Mouse (Mus musculus) neural tube, embryonic 10.5 days (tissue): ENCODE results near the gene Zfp128.
"Not testable (repeated sequence)": the region's sequence is repeated elsewhere in the genome, so short reads cannot be mapped to it uniquely, and the experiment has no call there.

Experiments
- DNase-seq: peaks from one replicate; pipeline ENCODE4 v3.0.0-alpha.2; 2017; ENCODE audit warnings: low spot score; ENCODE audit errors: extremely low spot score

Gene Zfp128

GRCm38 (mm10) chr7:12880911-12881660 lies at the start of gene Zfp128:
Gene Zfp128 (plus strand): TSS chr7:12881177.
- peak; percentile 91 for DNase-seq

DNA sequence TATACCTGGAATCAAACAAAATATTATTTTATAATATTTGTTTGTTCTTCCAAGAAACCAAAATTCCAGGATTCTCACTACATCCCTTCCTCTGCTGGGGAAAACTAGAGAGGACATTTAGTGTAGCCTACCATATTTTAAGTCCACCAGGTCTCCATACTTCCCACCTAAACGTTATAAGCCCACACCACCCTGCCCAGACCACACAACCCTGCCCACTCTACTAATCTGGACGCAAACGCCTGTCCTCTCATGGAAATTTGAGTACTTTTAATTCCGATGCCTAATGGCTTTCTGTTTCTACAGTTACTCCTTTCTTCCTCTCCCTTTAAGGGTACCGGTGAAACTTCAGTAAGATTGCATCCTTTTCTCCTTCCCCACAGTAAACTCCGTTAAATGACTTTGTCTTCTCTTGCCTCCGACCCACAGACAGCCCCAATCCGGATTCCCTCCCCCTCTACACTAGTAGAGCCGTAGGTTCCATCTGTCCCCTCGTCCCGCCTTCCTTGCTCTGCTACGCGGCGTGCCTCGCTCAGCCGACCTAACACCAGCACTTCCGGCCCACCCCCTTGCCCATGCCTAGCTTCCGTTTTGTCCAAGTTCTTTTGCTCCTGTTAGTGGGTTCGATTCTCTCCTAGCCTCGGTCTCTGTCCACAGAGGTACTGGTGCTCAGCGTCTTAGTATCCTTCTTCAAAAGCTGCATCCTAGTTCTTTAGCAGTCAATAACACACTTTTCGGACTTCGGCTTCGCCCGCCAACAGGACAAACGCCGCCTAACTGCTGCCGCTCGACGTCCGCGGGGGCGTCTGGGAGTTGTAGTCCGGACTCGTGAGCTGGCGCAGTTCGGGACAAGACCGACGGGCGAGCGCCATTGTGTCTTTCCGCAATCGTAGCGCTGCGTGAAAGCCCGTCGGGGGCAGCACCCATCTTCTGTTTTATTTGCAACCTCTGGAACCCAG lies 46.5 kb upstream of the Zfp128 start, which contains the start of gene Zfp110:
Gene Zfp110, plus strand, starts transcription at position 600 of the 959 bp plus-strand sequence.
- DNase-seq, result peak; percentile 89

GRCm38 (mm10) chr7:12835193-12835671 lies 45.7 kb upstream of the Zfp128 start:
- DNase-seq, result no peak

DNA sequence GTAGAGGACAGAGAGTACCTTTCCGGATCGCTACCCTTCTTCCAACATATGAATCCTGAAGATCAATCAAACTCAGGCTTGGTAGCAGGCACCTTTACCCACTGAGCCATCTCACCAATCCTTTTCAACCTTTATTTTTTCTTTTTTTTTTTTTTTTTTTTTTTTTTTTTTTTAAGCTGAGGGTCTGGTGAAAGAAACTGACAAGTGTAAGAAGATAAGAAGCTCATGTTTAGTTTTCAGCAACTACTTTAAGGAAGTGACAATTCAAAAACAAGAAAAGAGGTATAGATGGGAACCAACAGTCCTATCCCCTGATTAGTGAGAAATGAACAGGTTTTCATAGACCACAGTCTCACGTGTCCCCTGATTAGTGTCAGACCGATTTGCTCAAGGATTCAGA lies 45.2 kb upstream of the Zfp128 start:
- no peak for DNase-seq

DNA sequence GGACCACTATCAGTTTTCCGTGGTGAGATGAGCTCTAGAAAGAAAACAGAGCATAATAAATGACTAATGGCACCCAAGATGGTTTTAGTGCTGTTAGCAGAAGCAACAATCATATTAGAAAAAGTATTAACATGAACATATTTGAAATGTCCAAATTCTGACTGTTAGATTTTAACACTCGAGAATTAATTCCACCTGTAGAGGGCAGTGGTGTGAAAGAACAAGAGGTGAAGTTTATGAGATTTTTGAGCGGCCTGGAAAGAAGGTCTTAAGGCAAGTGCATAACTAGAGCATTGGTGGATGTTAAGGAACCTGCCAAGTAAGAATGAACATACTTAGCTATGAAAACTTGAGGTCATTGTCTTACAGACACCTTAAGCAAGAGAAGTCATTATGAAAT lies 6.7 kb upstream of the Zfp128 start:
- no peak for DNase-seq

DNA sequence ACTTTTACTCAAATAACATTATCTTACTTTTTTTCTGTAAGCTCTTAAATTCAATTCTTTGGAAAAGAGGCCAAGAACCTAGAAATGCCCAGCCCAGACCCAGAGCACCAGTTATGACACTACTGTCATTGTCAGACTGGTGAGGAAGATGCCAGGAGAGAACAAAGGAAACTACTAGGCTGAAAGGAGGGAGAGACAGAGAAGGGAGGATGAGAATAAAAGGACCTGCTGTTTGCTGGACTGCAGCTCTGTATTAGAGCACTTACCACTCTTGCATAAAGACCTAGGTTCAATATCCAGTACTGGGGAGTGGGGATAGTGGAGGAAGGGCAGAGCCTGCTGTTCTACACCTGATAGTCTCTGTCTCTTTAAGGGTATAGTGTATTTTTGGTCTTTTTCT lies 941 bp upstream of the Zfp128 start:
- no peak for DNase-seq

DNA sequence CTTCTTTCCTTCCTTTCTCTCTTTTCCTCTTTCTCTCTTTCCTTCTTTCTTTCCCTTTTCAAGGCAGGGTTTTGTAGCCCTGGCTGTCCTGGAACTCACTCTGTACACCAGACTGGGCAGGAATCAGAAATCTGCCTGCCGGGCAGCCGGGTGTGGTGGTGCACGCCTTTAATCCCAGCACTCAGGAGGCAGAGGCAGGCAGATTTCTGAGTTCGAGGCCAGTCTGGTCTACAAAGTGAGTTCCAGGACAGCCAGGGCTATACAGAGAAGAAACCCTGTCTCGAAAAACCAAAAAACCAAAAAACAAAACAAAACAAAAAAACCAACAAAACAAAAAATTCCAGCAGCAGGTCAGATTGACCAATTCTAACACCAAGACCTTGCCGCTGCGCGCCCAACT lies 480 bp upstream of the Zfp128 start:
- not testable (repeated sequence) for DNase-seq

DNA sequence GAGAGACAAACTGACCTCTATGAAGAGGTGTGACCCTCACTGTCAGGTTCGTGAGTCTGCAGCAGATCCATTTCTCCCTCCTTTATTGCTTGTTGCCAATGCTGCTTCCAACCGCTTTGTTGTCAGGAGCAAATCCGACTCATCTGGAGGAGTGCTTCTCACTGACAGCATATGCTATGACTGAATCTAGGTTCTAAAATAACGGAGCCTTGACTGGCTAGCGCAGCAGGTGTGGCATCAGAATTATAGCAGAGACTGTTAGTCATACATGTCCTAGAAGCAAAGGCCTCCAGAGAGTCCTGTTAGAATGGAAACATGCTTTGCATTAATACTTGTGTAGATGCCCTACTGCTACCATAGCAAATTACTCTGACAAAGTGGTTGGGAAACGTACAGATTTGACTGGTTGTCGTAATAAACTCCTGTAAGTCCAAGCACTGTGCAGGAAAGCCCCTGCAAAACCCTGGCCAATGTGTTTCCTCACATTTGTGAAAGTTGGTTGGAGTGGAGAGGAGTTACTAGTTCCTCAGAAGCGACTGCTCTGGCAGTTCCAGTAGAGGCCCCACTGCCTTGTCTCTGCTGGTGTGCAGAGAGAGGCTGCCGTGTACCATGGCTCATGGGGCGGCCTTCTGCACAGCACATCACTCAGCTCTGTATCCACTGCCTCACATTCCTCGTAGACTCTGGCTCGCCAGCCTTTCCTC lies 5.7 kb downstream of the Zfp128 start:
- DNase-seq, result no peak

- no peak for DNase-seq
These were observed 6.6 kb downstream of the Zfp128 start for GRCm38 (mm10) chr7:12887585-12887984.

GRCm38 (mm10) chr7:12890928-12891327 lies 10.0 kb downstream of the Zfp128 start:
- DNase-seq, result no peak

DNA sequence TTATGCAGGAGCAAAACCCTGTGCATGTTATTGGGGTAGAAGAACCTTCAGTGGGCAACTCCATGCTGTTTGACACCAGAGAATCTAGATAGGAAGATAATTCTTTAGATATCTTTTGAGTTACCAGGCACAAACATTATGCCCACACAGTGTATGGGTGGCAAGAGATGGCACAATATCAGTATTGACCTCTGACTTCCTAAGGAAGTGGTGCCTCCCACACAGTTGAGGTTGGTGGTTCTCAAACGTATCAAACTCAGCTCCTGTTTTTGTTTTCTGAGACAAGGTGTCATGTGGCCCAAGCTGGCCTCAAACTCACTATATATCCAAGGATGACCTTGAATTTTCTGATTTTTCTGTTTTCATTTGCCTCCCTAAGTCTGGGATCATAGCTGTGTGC lies 10.4 kb downstream of the Zfp128 start:
- no peak for DNase-seq

DNA sequence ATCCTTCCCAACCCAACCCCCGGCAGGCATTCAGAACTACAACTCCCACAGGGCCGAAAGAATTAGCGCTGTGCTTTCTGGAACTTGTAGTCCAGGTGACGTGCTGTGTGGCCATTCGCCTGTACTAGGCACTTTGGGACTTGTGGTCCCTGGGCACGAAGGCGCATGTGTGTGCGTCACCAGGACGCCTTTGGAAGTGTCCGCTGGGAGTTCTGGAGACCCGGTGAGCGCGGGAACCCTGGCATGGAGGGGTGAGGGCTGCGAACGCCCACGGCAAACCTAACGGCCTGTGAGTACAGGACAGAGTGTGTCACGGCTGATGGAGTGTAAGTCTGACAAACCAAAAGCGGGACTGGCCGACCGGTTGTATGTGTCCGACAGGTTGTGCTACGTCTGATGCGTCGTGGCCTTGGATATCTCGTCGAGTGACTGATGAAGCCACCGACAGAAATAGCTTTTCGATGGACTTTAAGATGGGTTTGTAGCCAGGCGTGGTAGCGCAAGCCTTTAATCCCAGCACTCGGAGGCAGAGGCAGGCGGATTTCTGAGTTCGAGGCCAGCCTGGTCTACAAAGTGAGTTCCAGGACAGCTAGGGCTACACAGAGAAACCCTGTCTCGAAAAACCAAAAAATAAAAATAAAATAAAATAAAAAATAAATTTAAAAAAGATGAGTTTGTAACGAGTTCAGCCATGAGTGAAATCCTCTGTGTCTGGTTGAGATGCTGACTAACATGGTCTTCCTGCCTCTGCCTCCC lies 16.9 kb downstream of the Zfp128 start, which contains the start of gene Zscan22:
Gene Zscan22, plus strand, starts transcription at position 161 of the 756 bp plus-strand sequence.
- DNase-seq, result peak; percentile 90

DNA sequence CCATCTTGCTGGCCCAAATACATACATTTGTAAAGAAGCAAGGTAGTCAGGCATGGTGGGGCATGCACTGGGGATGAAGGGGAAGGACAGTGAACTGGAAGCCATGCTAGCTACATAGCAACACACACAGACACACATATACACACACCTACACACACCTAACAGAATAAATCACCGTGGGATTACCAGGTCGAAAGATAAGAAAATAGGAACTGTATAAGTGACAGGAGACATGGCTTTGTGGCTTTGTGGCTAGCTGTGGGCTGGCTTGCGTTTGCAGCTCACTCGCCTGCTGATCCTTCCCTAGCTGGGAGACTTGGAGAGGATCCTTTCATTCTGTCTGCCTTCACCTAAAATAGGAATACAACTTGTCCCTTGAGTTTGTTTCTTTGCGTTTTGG lies 20.5 kb downstream of the Zfp128 start:
- no peak for DNase-seq

- DNase-seq, result no peak
These were observed 22.6 kb downstream of the Zfp128 start for GRCm38 (mm10) chr7:12903623-12904022.

GRCm38 (mm10) chr7:12905146-12905545 lies 24.2 kb downstream of the Zfp128 start:
- DNase-seq, result no peak

DNA sequence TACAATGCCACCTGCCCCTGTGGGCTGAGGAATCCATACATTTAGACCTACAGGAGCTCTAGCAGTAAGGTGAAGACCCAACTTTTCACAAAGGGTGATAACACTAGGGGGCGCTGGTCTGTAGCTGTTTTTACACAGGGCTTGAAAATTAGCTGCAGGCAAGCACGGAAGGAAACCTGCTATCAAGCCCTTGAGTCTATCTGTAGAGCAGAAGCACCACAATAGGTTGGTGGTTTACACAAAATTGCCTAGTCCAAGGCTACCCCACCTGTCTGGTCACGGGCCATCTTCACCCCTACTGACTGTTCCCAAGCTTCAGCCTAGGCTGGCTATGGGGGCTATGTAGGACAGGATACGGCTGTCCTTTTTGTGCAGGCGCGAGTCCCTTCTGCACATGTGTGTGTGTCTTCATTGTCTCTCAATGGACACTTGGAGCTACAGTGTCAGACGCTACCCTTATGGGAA lies 28.6 kb downstream of the Zfp128 start:
- peak; percentile 70 for DNase-seq

DNA sequence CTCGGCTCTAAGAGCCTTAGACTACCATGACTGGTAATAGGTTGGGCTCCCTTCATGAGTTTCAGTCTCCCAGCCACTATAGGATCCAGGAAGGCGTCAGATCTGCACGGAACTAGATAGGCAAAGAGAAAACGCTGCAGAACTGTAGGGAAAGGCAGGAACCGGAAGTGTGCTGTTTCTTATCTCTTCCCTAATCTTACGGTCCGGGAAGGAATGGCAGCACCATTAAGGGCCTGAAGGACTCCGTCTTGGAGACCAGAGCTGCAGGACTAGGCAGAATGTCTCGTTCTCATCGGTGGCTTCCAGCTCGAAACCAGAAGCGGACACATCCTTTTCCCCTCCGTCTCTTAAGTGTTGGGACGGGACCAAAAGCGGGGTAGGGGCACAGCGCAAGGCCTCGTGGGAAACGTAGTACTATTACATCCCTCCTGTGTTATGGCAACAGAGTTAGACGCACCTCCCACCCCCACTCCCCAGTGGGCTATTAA lies 29.2 kb downstream of the Zfp128 start:
- peak; percentile 67 for DNase-seq

GRCm38 (mm10) chr7:12913556-12913955 lies 32.6 kb downstream of the Zfp128 start:
- no peak for DNase-seq

DNA sequence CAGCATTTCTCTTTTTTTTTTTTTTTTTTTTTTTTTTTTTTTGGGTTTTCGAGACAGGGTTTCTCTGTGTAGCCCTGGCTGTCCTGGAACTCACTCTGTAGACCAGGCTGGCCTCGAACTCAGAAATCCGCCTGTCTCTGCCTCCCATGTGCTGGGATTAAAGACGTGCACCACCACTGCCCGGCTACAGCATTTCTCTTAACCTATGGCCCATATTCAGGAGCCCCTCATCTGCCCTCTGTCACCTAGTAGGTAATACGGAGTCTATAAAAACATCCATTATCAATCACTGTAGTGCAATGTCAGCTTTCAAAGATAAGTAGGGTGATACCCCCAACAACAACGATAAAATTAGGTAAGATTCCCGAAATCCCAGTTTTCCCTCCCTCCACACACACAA lies 39.5 kb downstream of the Zfp128 start:
- not testable (repeated sequence) for DNase-seq

DNA sequence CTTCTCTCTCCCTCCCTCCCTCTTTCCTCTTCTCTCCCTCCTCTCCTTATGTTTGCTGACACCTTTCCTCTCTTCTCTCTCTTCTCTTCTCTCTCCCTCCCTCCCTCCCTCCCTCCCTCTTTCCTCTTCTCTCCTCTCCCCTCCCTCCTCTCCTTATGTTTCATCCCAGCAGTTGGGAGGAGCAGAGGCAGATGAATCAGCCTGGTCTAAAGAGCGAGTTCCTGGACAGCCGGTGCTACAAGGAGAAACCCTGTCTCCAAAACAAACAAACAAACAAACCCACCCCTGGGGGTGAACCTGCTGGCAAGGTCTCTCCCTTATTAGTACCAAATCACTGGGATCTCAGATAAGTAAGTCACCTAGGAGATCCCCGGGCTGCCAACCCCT lies 40.3 kb downstream of the Zfp128 start:
- DNase-seq, result no peak
